ENCODE assay signal across 9 mouse cellular contexts in the genomic region with DNA sequence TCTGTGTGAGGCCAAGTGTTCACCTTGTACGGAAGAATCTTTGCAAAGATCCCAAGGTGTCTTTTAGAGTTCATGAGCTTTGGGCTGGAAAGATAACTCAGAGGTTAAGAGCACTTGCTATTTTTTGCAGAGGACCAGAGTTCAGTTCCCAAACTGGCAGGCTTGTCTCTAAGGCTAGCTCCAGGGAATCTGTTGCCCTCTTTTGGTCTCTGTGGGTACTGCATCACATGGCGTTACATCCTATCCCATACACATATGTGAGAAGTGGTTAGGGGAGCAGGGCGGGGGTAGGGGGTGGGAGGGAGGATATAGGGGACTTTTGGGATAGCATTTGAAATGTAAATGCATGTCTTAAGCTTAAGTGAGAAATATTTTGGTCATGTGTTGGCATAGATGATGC.
A peak's percentile ranks its signal among the peaks of the same experiment; 100 is the strongest.
DNase-seq lines count a peak whose midpoint lies in the region; ATAC-seq and TF ChIP-seq lines count a peak whose summit lies in the region.
"Had no signal": no experiment of that assay in that cellular context is flagged by ENCODE, and none has a peak within 500 bp of the region (broad histone marks: within the 10 kb centered on the region; RNA-seq: fewer than 3 reads in every experiment).

No protein-coding gene starts in this region.

- ATAC-seq in liver, embryonic 11.5 days (replicated peaks; ENCODE audit: low FRiP score): no peak
- peak; percentile 95 for ATAC-seq in common myeloid progenitor, adult 5-6 weeks (replicated peaks; ENCODE audit: low read depth, poor library complexity, severe bottlenecking)
- ATAC-seq in liver, embryonic 14.5 days (ENCODE audit: insufficient read depth): no peak
- no peak for ATAC-seq in heart, embryonic 12.5 days (ENCODE audit: insufficient number of reproducible peaks, low FRiP score)

- H3K9me3 ChIP-seq in liver, embryonic 11.5 days (ENCODE audit: control insufficient read depth, low read length): no peaks in the 10 kb centered on the region
- H3K9me3 ChIP-seq in liver, embryonic 14.5 days (ENCODE audit: control insufficient read depth, low read length): no peaks in the 10 kb centered on the region
- no peaks in the 10 kb centered on the region for H3K9me3 ChIP-seq in heart, embryonic 12.5 days (replicated peaks)

- H3K4me3 ChIP-seq in liver, embryonic 11.5 days (ENCODE audit: low read depth, low read length): no peak overlapping the region
- H3K4me3 ChIP-seq in liver, embryonic 14.5 days (ENCODE audit: insufficient read depth in 1 of 2, low read depth in 2 of 2, low read length in 2 of 2): no peak overlapping the region
- H3K4me3 ChIP-seq in heart, embryonic 12.5 days: no peak overlapping the region
- H3K4me3 ChIP-seq: heart, embryonic 13.5 days had no signal

- TF ChIP-seq CTCF in liver, embryonic 14.5 days (IDR thresholded peaks at IDR 0.05; ENCODE audit: low read depth): peak; percentile 52

- H3K4me1 ChIP-seq in liver, embryonic 11.5 days (replicated peaks; ENCODE audit: control insufficient read depth, insufficient read depth, low read length): no peaks in the 10 kb centered on the region
- H3K4me1 ChIP-seq in liver, embryonic 14.5 days (replicated peaks; ENCODE audit: control insufficient read depth in 2 of 2, insufficient read depth in 2 of 2, low read length in 1 of 2): 0 out of 4 replicates have a peak, but pooled peaks cover 0 to 2% of the 10 kb centered on the region in 2 experiments
- H3K4me1 ChIP-seq in heart, embryonic 12.5 days (replicated peaks): no peaks in the 10 kb centered on the region
- H3K4me1 ChIP-seq: heart, embryonic 13.5 days had no signal

- no peak for TF ChIP-seq EP300 in liver, embryonic 14.5 days (IDR thresholded peaks at IDR 0.05; ENCODE audit: low read depth)

- H3K27me3 ChIP-seq in liver, embryonic 11.5 days (replicated peaks; ENCODE audit: control insufficient read depth, insufficient read depth, low read length): no peaks in the 10 kb centered on the region
- H3K27me3 ChIP-seq in liver, embryonic 14.5 days (ENCODE audit: control insufficient read depth, insufficient read depth, low read length): no peaks in the 10 kb centered on the region
- no peaks in the 10 kb centered on the region for H3K27me3 ChIP-seq in heart, embryonic 12.5 days (replicated peaks)
- H3K27me3 ChIP-seq: heart, embryonic 13.5 days had no signal

- H3K27ac ChIP-seq in liver, embryonic 11.5 days (ENCODE audit: low read depth, low read length): no peak overlapping the region
- no peak overlapping the region for H3K27ac ChIP-seq in liver, embryonic 14.5 days
- H3K27ac ChIP-seq in heart, embryonic 12.5 days (ENCODE audit: poor library complexity, severe bottlenecking): no peak overlapping the region
- H3K27ac ChIP-seq: heart, embryonic 13.5 days had no signal

- H3K4me2 ChIP-seq in liver, embryonic 11.5 days: no peak overlapping the region
- no peak overlapping the region for H3K4me2 ChIP-seq in liver, embryonic 14.5 days (ENCODE audit: low read depth)
- H3K4me2 ChIP-seq in heart, embryonic 12.5 days: no peak overlapping the region
- H3K4me2 ChIP-seq: heart, embryonic 13.5 days had no signal

- 47% methylated on average over 3 of the region's 3 CpGs for WGBS in liver, embryonic 11.5 days
- 33% methylated on average over 3 of the region's 3 CpGs for WGBS in liver, embryonic 14.5 days (ENCODE audit: insufficient replicate concordance)
- WGBS in heart, embryonic 12.5 days: 46% methylated on average over 3 of the region's 3 CpGs

- no peak overlapping the region for H3K9ac ChIP-seq in liver, embryonic 11.5 days (ENCODE audit: low read depth, low read length)
- no peak overlapping the region for H3K9ac ChIP-seq in liver, embryonic 14.5 days (replicated peaks)
- H3K9ac ChIP-seq in heart, embryonic 12.5 days: no peak overlapping the region
- H3K9ac ChIP-seq: heart, embryonic 13.5 days had no signal

- no peaks in the 10 kb centered on the region for H3K36me3 ChIP-seq in liver, embryonic 11.5 days (ENCODE audit: control insufficient read depth, insufficient read depth, low read length)
- H3K36me3 ChIP-seq in liver, embryonic 14.5 days (replicated peaks; ENCODE audit: control insufficient read depth, insufficient read depth, low read depth): no peaks in the 10 kb centered on the region
- H3K36me3 ChIP-seq in heart, embryonic 12.5 days: peaks cover 3% of the 10 kb centered on the region; the same call in 1 of the 2 replicates

- DNase-seq in adrenal gland, postnatal 36 days: peak; percentile 12 to 26
- DNase-seq in adrenal gland, postnatal 4 days (ENCODE audit: low spot score in 2 of 2): no peak
- peak; percentile 26 for DNase-seq in liver
- DNase-seq in liver, embryonic 11.5 days (ENCODE audit: low spot score): no peak
- no peak for DNase-seq in liver, embryonic 14.5 days (ENCODE audit: low read depth in 3 of 3, low spot score in 3 of 3)
- DNase-seq in spleen, adult 18-20 months: no peak

Comparison
In these comparisons a context has a peak if more than half of its experiments do, and no peak if none do; other contexts are left out.
1. DNase-seq: peak in adrenal gland, postnatal 36 days (2 of 2) and liver (single experiment); none in adrenal gland, postnatal 4 days (0 of 2), liver, embryonic 11.5 days (single experiment), liver, embryonic 14.5 days (0 of 3) and spleen, adult 18-20 months (0 of 2).